Mouse (Mus musculus) heart, embryonic 13.5 days (tissue): ENCODE measurements around the gene Srrd. TPM values are rescaled to one million over a fixed set of nuclear protein-coding genes. Genes with fewer than 3 reads are reported as not detected.

ENCODE experiments used
- ATAC-seq: fragments of 200-750 bp; cut with Nextera tagmentation; 2 replicates; pipeline ENCODE4 v1.8.0; 2017; ENCODE audit warnings: moderate TSS enrichment; ENCODE audit not compliant: insufficient number of reproducible peaks, low FRiP score, low TSS enrichment; ENCODE audit errors: extremely low read depth
- H3K27ac ChIP-seq: fragments of 300-500 bp; sonication (generic); replicated peaks from 2 replicates; pipeline ENCODE4 v1.5.1; 2015; ENCODE audit warnings: moderate library complexity, mild to moderate bottlenecking, inconsistent platforms
- H3K27me3 ChIP-seq: fragments of 300-500 bp; sonication (generic); replicated peaks from 2 replicates; pipeline ENCODE4 v1.6.1; 2015; ENCODE audit warnings: mild to moderate bottlenecking, inconsistent platforms
- H3K36me3 ChIP-seq: fragments of 300-500 bp; sonication (generic); 2 replicates; pipeline ENCODE4 v1.6.1; 2015; ENCODE audit warnings: mild to moderate bottlenecking, inconsistent platforms
- H3K4me1 ChIP-seq: fragments of 300-500 bp; sonication (generic); 2 replicates; pipeline ENCODE4 v1.6.1; 2015; ENCODE audit warnings: inconsistent platforms
- H3K4me2 ChIP-seq: fragments of 300-500 bp; sonication (generic); 2 replicates; pipeline ENCODE4 v1.6.1; 2015; ENCODE audit warnings: inconsistent platforms, mild to moderate bottlenecking, moderate library complexity
- H3K4me3 ChIP-seq: fragments of 300-500 bp; sonication (generic); 2 replicates; pipeline ENCODE4 v1.5.1; 2015; ENCODE audit warnings: moderate library complexity, mild to moderate bottlenecking, inconsistent platforms
- H3K9ac ChIP-seq: fragments of 300-500 bp; sonication (generic); 2 replicates; pipeline ENCODE4 v1.6.1; 2015; ENCODE audit warnings: inconsistent platforms, mild to moderate bottlenecking, moderate library complexity
- H3K9me3 ChIP-seq: fragments of 300-500 bp; sonication (generic); 2 replicates; pipeline ENCODE4 v1.6.1; 2016; ENCODE audit warnings: inconsistent platforms
- WGBS: fragments of 180-500 bp; shearing (Covaris S2); methylation state at CpG from one replicate; pipeline ENCODE4 v1.1.7; 2015; ENCODE audit warnings: mixed read lengths; 5-methylcytosine and 5-hydroxymethylcytosine counted together
- polyA plus RNA-seq: library from polyadenylated mRNA; unstranded; fragments of >200 nt; fragmentation: Nextera tagmentation; extraction: Ambion mirVana; gene quantifications from 2 replicates; pipeline ENCODE4 v1.2.1, GENCODE M21; 2015

Gene Srrd
- polyA plus RNA-seq, 1 experiment from 2014 or later = 24.0 TPM

DNA sequence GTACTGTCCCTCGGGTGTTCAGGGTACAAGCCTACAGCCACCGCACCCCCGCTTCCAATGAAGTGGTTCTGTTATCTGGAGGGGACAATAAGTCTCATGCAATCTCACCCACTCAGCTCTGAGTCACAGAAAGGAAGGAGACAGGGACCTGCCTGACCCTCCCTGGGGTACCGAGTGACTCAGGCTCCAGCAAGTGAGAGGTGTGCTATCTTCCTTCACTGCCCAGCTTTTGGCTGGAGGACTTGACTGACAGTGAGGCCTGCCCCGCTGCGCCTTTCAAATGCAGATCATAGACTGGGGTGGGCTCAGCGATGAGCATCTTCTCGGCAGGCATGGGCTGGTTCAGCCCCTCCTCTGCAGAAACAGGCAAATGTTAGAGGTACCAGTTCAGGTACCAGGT, 47.7 kb downstream of the Srrd start:
- Histone ChIP-seq H3K36me3 (no peaks in the 10 kb centered on the region), H3K27me3 (no peaks in the 10 kb centered on the region), H3K4me1 (peaks cover 83% of the 10 kb centered on the region), H3K9me3 (no peaks in the 10 kb centered on the region), H3K9ac (no peak overlapping the region), H3K27ac (no peak overlapping the region), H3K4me3 (no peak overlapping the region), H3K4me2 (no peak overlapping the region)
- no peak for ATAC-seq
- WGBS = 33% methylated on average over 8 of the region's 8 CpGs

DNA sequence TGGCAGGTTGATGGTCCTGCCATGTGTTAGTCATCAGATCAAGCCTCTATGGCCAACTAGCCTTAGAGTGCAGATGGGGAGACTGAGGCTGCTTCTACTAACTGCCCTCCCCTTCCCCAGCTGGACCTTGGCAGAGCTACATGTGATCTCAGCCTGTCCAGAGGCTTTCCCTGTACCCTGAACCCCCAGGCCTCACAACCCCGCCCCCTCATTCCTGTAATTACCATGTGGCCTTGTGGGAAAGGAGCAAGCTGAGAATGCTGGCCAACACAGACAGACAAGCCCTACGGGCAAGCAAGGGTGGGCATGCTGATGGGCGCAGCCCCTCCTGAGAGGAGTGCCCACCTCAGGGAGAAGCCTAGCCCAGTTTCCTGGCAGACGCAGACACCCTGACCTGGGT, 48.1 kb downstream of the Srrd start:
- Histone ChIP-seq H3K9ac (no peak overlapping the region), H3K27me3 (no peaks in the 10 kb centered on the region), H3K4me1 (peaks cover 81% of the 10 kb centered on the region), H3K9me3 (no peaks in the 10 kb centered on the region), H3K27ac (0 out of 2 replicates have a peak overlapping the region, but pooled peaks have one; percentile 36), H3K36me3 (no peaks in the 10 kb centered on the region), H3K4me3 (no peak overlapping the region), H3K4me2 (no peak overlapping the region)
- ATAC-seq = no peak
- WGBS = 73% methylated on average over 4 of the region's 4 CpGs

DNA sequence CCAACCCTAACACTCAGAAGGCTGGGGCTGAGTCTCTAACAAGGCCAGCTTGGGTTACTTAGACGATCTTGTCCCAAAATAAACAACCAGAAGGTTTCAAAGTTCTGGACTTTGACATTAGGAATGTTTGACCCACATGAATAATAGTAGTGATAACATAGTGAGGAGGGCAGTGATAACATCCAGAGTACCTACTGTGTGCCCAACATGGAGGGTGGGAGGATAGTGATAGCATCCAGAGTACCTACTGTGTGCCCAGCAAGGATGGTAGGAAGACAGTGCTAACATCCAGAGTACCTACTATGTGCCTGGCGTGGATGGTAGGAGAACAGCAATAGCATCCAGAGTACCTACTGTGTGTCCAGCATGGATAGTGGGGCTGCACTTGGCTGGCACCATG, 49.0 kb downstream of the Srrd start:
- no peaks in the 10 kb centered on the region for H3K36me3 ChIP-seq
- ATAC-seq = no peak
- peaks cover 79% of the 10 kb centered on the region for H3K4me1 ChIP-seq
- H3K4me2 ChIP-seq = no peak overlapping the region
- H3K9me3 ChIP-seq = no peaks in the 10 kb centered on the region
- WGBS = 57% methylated on average over 2 of the region's 2 CpGs
- H3K4me3 ChIP-seq = no peak overlapping the region
- no peak overlapping the region for H3K9ac ChIP-seq
- H3K27ac ChIP-seq = no peak overlapping the region
- no peaks in the 10 kb centered on the region for H3K27me3 ChIP-seq

DNA sequence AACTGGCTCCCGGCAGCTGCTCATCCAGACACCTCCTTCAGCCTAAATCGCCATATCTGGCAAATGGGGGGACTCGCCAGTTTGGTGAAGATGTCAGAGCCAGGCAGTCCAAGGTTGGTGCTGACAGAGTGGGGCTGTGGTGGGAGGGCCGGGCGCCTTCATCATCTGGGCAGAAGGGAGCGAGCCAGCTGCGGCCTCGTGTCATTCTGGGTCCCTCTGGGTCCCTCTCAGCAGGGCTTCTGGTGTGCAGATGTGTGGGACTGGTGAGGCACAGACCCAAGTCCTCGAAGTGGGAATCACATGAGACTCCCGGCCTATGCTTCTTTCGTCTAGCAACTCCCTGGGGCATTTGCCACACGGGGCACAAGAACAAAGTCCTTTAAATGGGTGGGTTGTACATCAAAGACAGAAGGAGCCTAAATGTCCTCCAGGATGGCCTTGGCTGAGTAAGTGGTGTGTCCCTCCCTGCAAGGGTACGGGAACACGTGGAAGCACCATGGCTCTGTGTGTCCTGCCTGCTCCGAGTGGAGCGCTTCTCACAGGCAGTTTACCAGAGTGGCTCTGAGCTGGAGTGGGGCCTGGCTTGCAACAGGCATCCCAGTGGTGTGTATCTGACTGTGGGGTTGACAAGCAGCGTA, 50.4 kb downstream of the Srrd start:
- no peak for ATAC-seq
- Histone ChIP-seq H3K4me3 (no peak overlapping the region), H3K27me3 (no peaks in the 10 kb centered on the region), H3K27ac (no peak overlapping the region), H3K36me3 (no peaks in the 10 kb centered on the region), H3K9ac (no peak overlapping the region), H3K4me1 (peaks cover 79% of the 10 kb centered on the region), H3K9me3 (no peaks in the 10 kb centered on the region), H3K4me2 (no peak overlapping the region)
- 75% methylated on average over 17 of the region's 17 CpGs for WGBS

DNA sequence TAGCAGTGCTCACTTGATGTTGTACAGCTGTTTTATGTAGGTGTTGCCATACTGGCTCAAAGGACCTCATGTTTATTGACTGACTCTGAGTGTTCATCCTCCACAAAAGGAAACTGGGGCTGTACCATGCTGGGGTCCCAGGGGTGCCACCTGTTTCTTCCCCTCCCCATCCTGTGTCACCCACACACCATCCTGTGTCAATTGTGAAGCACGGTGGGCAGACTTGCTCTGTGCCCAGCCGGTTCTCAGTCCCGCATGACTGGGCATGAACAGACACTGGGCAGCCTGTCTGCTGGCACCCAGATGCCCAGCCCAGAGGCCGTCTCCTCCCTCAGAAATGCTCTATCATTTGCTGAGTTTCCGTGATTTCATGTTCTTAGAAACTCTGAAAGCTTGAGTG, 51.0 kb downstream of the Srrd start:
- Histone ChIP-seq H3K27me3 (no peaks in the 10 kb centered on the region), H3K4me1 (peaks cover 79% of the 10 kb centered on the region), H3K4me3 (no peak overlapping the region), H3K9ac (no peak overlapping the region), H3K4me2 (no peak overlapping the region), H3K9me3 (no peaks in the 10 kb centered on the region), H3K36me3 (no peaks in the 10 kb centered on the region), H3K27ac (no peak overlapping the region)
- ATAC-seq = no peak
- 91% methylated on average over 5 of the region's 5 CpGs for WGBS

DNA sequence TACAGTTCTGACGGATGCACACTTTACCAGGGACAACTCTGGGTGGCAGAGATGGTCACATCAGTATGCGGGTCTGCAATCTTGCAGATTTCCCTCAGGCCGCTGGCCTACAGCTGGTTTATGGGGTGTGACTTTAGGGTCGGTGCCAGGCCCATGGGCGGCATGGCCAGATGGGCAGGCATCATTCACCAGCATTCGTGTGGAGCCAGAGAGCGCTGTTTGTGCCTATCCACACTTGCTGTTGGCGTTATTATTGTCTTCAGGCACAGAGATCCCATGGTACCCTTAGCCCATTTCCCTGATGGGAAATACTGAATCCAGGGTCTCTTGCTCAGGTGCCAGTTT, 52.3 kb downstream of the Srrd start:
- H3K4me1 ChIP-seq = peaks cover 76% of the 10 kb centered on the region
- ATAC-seq = no peak
- H3K36me3 ChIP-seq = peaks cover 4% of the 10 kb centered on the region; the same call in 1 of the 2 replicates
- H3K9ac ChIP-seq = no peak overlapping the region
- no peaks in the 10 kb centered on the region for H3K9me3 ChIP-seq
- H3K4me3 ChIP-seq = no peak overlapping the region
- peak overlapping the region; percentile 7 for H3K4me2 ChIP-seq
- 83% methylated on average over 8 of the region's 8 CpGs for WGBS
- no peaks in the 10 kb centered on the region for H3K27me3 ChIP-seq
- no peak overlapping the region for H3K27ac ChIP-seq

DNA sequence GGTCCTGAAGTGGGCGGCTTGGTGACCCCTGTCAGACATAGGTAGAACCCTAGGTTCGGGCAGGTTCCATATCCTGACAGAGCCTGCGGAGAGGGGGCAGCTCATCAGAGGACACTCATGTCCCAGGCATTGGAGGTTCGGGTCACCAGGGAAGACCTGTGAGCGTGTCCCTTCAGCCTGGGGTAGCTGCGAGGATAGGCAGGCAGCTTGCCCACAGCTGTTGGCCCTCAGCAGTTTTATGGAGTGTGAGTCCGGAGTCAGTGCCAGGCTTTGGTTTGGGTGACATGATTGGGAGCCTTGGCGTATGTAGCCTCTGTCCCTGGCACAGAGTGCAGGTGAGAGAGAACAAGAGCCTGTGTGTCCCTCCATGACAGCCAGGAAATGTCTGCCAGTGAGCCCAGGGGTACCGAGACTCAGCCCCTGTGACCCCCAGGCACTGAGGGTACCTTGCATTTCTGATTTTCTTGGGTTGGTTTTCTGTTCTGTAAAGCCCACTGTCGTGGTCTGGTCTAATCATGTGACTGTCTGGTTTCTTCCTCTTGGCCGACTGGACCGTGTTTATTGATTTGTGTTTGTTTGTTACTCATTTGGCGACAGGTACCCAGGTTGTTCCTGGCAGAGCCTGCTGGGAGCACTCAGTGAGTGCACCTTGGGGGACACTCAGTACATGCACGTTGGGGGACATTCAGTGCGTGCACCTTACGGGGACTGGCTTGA, 52.9 kb downstream of the Srrd start:
- WGBS = 86% methylated on average over 16 of the region's 16 CpGs
- Histone ChIP-seq H3K9me3 (no peaks in the 10 kb centered on the region), H3K4me1 (peaks cover 76% of the 10 kb centered on the region), H3K27ac (no peak overlapping the region), H3K4me2 (peak overlapping the region; percentile 45), H3K36me3 (peaks cover 4% of the 10 kb centered on the region; the same call in 1 of the 2 replicates), H3K27me3 (no peaks in the 10 kb centered on the region), H3K4me3 (peak overlapping the region; percentile 17), H3K9ac (0 out of 2 replicates have a peak overlapping the region, but pooled peaks have one; percentile 40)
- ATAC-seq = no peak

DNA sequence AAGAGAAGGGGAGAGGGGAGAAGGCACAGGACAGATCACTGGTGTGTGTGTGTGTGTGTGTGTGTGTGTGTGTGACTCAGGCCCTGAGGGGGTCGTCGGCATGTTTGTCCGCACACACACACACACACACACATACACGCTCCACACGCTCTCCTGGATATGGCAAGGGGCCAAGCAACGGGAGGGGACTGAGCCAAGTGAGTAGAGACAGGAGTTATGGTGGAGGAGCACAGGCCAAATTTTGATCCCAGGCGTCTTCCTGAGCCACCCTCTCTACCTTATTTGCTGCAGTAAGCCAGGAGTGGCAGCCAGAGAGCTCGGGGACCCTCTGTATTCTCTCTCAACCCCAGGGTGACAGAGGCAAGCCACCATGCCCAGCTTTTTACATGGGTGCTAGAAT, 53.6 kb downstream of the Srrd start:
- Histone ChIP-seq H3K9ac (0 out of 2 replicates have a peak overlapping the region, but pooled peaks have one; percentile 50), H3K36me3 (peaks cover 4% of the 10 kb centered on the region; the same call in 1 of the 2 replicates), H3K27me3 (no peaks in the 10 kb centered on the region), H3K9me3 (no peaks in the 10 kb centered on the region), H3K4me2 (peak overlapping the region; percentile 45), H3K27ac (no peak overlapping the region), H3K4me1 (peaks cover 76% of the 10 kb centered on the region), H3K4me3 (peak overlapping the region; percentile 17)
- ATAC-seq = no peak
- 54% methylated on average over 8 of the region's 8 CpGs for WGBS

DNA sequence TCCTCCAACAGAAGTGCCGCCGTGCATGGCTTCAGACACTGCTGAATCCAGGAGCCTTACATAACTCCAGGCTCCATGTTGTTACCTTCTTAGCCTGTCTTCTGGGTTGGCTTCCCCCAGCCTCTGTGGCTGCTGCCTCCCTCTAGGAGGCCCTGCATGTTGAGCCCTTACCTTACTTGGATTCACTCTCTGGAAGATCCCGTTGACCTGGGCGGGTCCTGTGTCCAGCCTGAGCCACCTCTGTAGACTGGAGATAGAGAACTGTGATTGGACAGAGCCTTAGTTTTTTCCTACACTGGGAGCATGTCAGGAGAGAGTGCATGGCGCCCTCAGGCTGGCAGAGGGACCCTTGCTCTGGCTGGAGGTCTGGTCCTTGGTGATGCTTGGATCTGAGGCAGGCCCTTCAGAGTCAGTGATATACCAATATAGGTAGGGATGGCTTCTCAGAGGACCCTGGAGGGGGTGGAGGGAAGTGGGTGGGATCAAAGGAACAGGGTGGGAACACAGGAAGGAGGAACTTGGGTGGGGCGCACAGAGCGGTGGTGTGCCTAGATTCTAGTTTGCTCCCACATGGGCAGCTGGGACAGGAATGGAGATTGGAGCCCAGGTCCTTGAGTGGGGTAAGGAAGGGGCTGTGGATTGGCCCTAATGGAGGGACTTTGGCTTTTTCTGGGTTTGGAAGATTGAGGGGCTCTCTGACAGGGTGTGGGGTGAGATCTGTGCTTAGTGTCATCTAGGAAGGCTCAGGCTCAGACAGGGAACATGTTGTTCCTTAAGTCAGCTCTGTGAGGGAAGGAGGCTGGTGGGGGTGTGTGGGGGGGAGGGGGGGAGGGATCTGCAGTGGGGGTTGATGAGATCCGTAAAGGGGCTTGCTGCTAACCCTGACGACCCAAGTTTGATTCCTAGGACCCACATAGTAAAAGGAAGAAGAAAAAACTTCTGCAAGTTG, 54.4 kb downstream of the Srrd start:
- Histone ChIP-seq H3K27ac (peak overlapping the region; percentile 61), H3K9me3 (no peaks in the 10 kb centered on the region), H3K4me3 (peak overlapping the region; percentile 17), H3K4me2 (peak overlapping the region; percentile 45), H3K4me1 (peaks cover 77% of the 10 kb centered on the region), H3K27me3 (no peaks in the 10 kb centered on the region), H3K9ac (peak overlapping the region; percentile 50; the same call in 1 of the 2 replicates), H3K36me3 (peaks cover 4% of the 10 kb centered on the region; the same call in 1 of the 2 replicates)
- 62% methylated on average over 9 of the region's 9 CpGs for WGBS
- no peak for ATAC-seq

DNA sequence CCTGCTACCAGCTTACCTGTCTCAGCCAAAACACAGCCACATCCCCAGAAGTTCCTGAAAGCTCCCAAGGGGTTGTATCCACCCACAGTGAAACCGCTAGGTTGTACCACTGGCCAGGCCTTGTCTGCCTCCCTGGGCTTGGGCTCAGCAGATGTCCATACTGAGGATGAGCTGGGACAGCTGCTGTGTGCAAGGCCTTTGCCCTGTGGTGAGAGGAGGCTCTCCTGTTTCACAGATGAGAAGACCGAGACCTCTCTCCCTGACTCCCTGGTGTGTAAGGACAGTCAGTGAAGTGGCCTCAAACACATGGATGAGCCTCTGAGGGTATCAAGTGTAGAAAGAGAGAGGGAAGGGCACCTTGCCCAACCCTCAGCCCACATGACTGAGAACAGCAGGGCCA, 55.2 kb downstream of the Srrd start:
- peak overlapping the region; percentile 32; the same call in 1 of the 2 replicates for H3K27ac ChIP-seq
- no peaks in the 10 kb centered on the region for H3K9me3 ChIP-seq
- H3K36me3 ChIP-seq = peaks cover 4% of the 10 kb centered on the region; the same call in 1 of the 2 replicates
- no peak overlapping the region for H3K4me3 ChIP-seq
- ATAC-seq = no peak
- no peak overlapping the region for H3K4me2 ChIP-seq
- no peak overlapping the region for H3K9ac ChIP-seq
- no peaks in the 10 kb centered on the region for H3K27me3 ChIP-seq
- H3K4me1 ChIP-seq = peaks cover 77% of the 10 kb centered on the region
- 85% methylated on average over 2 of the region's 2 CpGs for WGBS
